Mouse (Mus musculus): Measurements from ENCODE around the gene Creb5. TPM values are rescaled to one million over a fixed set of nuclear protein-coding genes. Genes with fewer than 3 reads are reported as not detected.

Gene Creb5
- polyA plus RNA-seq (2016; fragmentation: Nextera tagmentation; extraction: Ambion mirVana), result 3.8 and 4.3 TPM in 2 replicates

- DNase-seq (ENCODE audit: low spot score), result peak; percentile 87
- H3K4me1 ChIP-seq (replicated peaks), result peaks cover 34% of the 10 kb centered on the region
- H3K27me3 ChIP-seq (ENCODE audit: insufficient read depth, poor library complexity, severe bottlenecking), result peaks cover 97% of the 10 kb centered on the region
- no peaks in the 10 kb centered on the region for H3K36me3 ChIP-seq
- peak within 1 kb of the TSS; percentile 63 for H3K27ac ChIP-seq
- H3K9me3 ChIP-seq, result no peaks in the 10 kb centered on the region
- H3K4me3 ChIP-seq, result peak within 1 kb of the TSS; percentile 64
- under 1% methylated on average over 45 of the region's 45 CpGs for WGBS
These were observed at the start of gene Creb5 for GRCm38 (mm10) chr6:53287038-53287561. Creb5 (plus strand) TSS chr6:53287270.

- DNase-seq (ENCODE audit: low spot score), result no peak
- Histone ChIP-seq H3K4me3 (no peak overlapping the region), H3K27ac (no peak overlapping the region), H3K36me3 (no peaks in the 10 kb centered on the region), H3K27me3 (ENCODE audit: insufficient read depth, poor library complexity, severe bottlenecking) (no peaks in the 10 kb centered on the region), H3K4me1 (replicated peaks) (no peaks in the 10 kb centered on the region), H3K9me3 (no peaks in the 10 kb centered on the region)
- WGBS, result 91% methylated on average over 3 of the region's 3 CpGs
These were observed 27.2 kb upstream of the Creb5 start for GRCm38 (mm10) chr6:53259841-53260240.

GRCm38 (mm10) chr6:53262401-53262800, 24.7 kb upstream of the Creb5 start:
- Histone ChIP-seq H3K4me1 (replicated peaks) (0 out of 2 replicates have a peak, but pooled peaks cover 4% of the 10 kb centered on the region), H3K36me3 (no peaks in the 10 kb centered on the region), H3K4me3 (no peak overlapping the region), H3K27ac (no peak overlapping the region), H3K27me3 (ENCODE audit: insufficient read depth, poor library complexity, severe bottlenecking) (peaks cover 3% of the 10 kb centered on the region; the same call in 1 of the 2 replicates), H3K9me3 (no peaks in the 10 kb centered on the region)
- WGBS, result 71% methylated on average over 11 of the region's 11 CpGs
- DNase-seq (ENCODE audit: low spot score), result peak; percentile 10

- peaks cover 7% of the 10 kb centered on the region; the same call in 1 of the 2 replicates for H3K27me3 ChIP-seq (ENCODE audit: insufficient read depth, poor library complexity, severe bottlenecking)
- H3K4me3 ChIP-seq, result no peak overlapping the region
- DNase-seq (ENCODE audit: low spot score), result no peak
- H3K4me1 ChIP-seq (replicated peaks), result peaks cover 15% of the 10 kb centered on the region
- 29% methylated on average over 7 of the region's 7 CpGs for WGBS
- no peak overlapping the region for H3K27ac ChIP-seq
- no peaks in the 10 kb centered on the region for H3K36me3 ChIP-seq
- H3K9me3 ChIP-seq, result no peaks in the 10 kb centered on the region
These were observed 20.0 kb upstream of the Creb5 start for GRCm38 (mm10) chr6:53267036-53267435.

GRCm38 (mm10) chr6:53267732-53268505, 19.2 kb upstream of the Creb5 start:
- H3K4me1 ChIP-seq (replicated peaks), result peaks cover 15% of the 10 kb centered on the region
- no peak for DNase-seq (ENCODE audit: low spot score)
- peaks cover 7% of the 10 kb centered on the region; the same call in 1 of the 2 replicates for H3K27me3 ChIP-seq (ENCODE audit: insufficient read depth, poor library complexity, severe bottlenecking)
- H3K4me3 ChIP-seq, result no peak overlapping the region
- H3K36me3 ChIP-seq, result no peaks in the 10 kb centered on the region
- H3K27ac ChIP-seq, result no peak overlapping the region
- WGBS, result 47% methylated on average over 12 of the region's 12 CpGs
- no peaks in the 10 kb centered on the region for H3K9me3 ChIP-seq

GRCm38 (mm10) chr6:53271216-53271615, 15.9 kb upstream of the Creb5 start:
- WGBS, result 64% methylated on average over 3 of the region's 3 CpGs
- H3K4me1 ChIP-seq (replicated peaks), result peaks cover 15% of the 10 kb centered on the region
- H3K4me3 ChIP-seq, result no peak overlapping the region
- H3K36me3 ChIP-seq, result no peaks in the 10 kb centered on the region
- H3K27me3 ChIP-seq (ENCODE audit: insufficient read depth, poor library complexity, severe bottlenecking), result 0 out of 2 replicates have a peak, but pooled peaks cover 4% of the 10 kb centered on the region
- no peak overlapping the region for H3K27ac ChIP-seq
- H3K9me3 ChIP-seq, result no peaks in the 10 kb centered on the region
- no peak for DNase-seq (ENCODE audit: low spot score)

GRCm38 (mm10) chr6:53271636-53272035, 15.4 kb upstream of the Creb5 start:
- WGBS, result 51% methylated on average over 4 of the region's 4 CpGs
- Histone ChIP-seq H3K27me3 (ENCODE audit: insufficient read depth, poor library complexity, severe bottlenecking) (0 out of 2 replicates have a peak, but pooled peaks cover 4% of the 10 kb centered on the region), H3K9me3 (no peaks in the 10 kb centered on the region), H3K4me3 (no peak overlapping the region), H3K4me1 (replicated peaks) (peaks cover 15% of the 10 kb centered on the region), H3K36me3 (no peaks in the 10 kb centered on the region), H3K27ac (no peak overlapping the region)
- no peak for DNase-seq (ENCODE audit: low spot score)

GRCm38 (mm10) chr6:53286389-53287037, 557 bp upstream of the Creb5 start:
- peaks cover 34% of the 10 kb centered on the region for H3K4me1 ChIP-seq (replicated peaks)
- peaks cover 91% of the 10 kb centered on the region for H3K27me3 ChIP-seq (ENCODE audit: insufficient read depth, poor library complexity, severe bottlenecking)
- H3K27ac ChIP-seq, result no peak overlapping the region
- H3K36me3 ChIP-seq, result no peaks in the 10 kb centered on the region
- H3K4me3 ChIP-seq, result peak overlapping the region; percentile 64
- 1% methylated on average over 20 of the region's 20 CpGs for whole genome bisulfite sequencing
- no peaks in the 10 kb centered on the region for H3K9me3 ChIP-seq
- peak; percentile 51 for DNase-seq (ENCODE audit: low spot score)

- Histone ChIP-seq H3K4me3 (peak overlapping the region; percentile 64), H3K27ac (peak overlapping the region; percentile 63), H3K36me3 (no peaks in the 10 kb centered on the region), H3K27me3 (ENCODE audit: insufficient read depth, poor library complexity, severe bottlenecking) (peaks cover 96% of the 10 kb centered on the region), H3K4me1 (replicated peaks) (peaks cover 34% of the 10 kb centered on the region), H3K9me3 (no peaks in the 10 kb centered on the region)
- DNase-seq (ENCODE audit: low spot score), result peak; percentile 71
- WGBS, result under 1% methylated on average over 63 of the region's 63 CpGs
These were observed 702 bp downstream of the Creb5 start for GRCm38 (mm10) chr6:53287562-53288381.

- peaks cover 87% of the 10 kb centered on the region for H3K27me3 ChIP-seq (ENCODE audit: insufficient read depth, poor library complexity, severe bottlenecking)
- H3K9me3 ChIP-seq, result no peaks in the 10 kb centered on the region
- WGBS, result 2% methylated on average over 24 of the region's 24 CpGs
- DNase-seq (ENCODE audit: low spot score), result peak; percentile 33
- peaks cover 34% of the 10 kb centered on the region for H3K4me1 ChIP-seq (replicated peaks)
- no peak overlapping the region for H3K27ac ChIP-seq
- peak overlapping the region; percentile 64 for H3K4me3 ChIP-seq
- H3K36me3 ChIP-seq, result no peaks in the 10 kb centered on the region
These were observed 1.8 kb downstream of the Creb5 start for GRCm38 (mm10) chr6:53288584-53289558.

- DNase-seq (ENCODE audit: low spot score), result no peak
- 19% methylated on average over 5 of the region's 5 CpGs for whole genome bisulfite sequencing
- Histone ChIP-seq H3K9me3 (no peaks in the 10 kb centered on the region), H3K27ac (no peak overlapping the region), H3K27me3 (ENCODE audit: insufficient read depth, poor library complexity, severe bottlenecking) (peaks cover 80% of the 10 kb centered on the region), H3K4me1 (replicated peaks) (peaks cover 36% of the 10 kb centered on the region), H3K36me3 (no peaks in the 10 kb centered on the region), H3K4me3 (no peak overlapping the region)
These were observed 2.6 kb downstream of the Creb5 start for GRCm38 (mm10) chr6:53289659-53290058.

Data from hindbrain, embryonic 10.5 days (tissue).